Mouse (Mus musculus) cerebellum, adult 8-10 months (tissue): Measurements from ENCODE around the gene Gmds.

Experiments used
- DNase-seq: peaks from one replicate; pipeline ENCODE4 v3.0.0; 2022

Gmds gene

DNA sequence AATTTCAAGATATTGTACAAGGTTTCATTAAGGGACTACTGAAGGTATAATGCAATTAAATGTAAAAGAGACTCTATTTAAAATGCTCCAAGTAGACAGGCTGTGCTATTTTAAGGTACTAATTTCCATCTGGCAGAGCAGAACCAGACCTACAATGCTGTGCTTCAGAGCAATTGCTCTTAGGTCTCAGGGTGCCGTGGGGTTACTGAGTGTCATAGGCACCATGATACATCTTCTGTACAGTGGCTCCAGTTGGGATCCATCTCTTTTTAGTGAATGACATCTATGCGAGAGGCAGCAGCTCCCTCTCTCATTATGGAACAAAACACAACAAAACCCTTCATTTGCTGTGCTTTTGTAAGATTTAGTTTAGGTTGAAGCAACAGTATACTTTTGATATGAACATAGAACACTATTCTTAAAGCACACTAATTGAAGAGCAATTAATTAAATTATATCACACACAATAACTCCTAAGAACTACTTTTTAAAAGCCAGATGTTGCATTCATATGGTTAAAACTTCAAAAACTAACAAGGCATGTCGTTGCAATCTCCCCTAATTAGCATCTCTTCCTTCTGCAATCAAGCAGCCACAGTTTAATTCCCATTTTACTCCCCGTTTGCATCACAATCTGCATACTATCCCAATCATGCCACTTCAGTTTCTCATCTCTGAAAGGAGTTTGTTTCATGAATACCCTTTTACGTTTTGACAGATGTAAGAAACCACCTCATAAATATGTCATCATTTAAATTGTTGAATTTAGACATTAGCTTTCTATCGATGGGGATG is 317.9 kb downstream of the Gmds start:
- no peak for DNase-seq

DNA sequence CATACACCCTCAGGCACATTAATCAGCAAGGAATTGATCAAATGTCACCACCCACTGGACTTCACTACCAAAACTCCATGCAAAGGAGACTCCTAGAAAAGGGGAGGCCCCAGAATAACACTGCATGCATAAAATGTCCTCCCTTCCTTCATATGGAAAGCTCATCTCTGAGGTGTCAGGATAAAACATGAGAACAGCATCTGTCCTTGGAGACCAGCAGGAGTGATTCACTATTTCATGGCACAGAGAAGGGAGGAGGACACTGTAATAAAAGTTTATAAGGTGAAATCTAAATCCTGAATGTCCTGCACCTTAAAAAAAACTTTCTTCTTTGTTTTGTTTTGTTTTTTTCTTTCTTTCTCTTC is 319.3 kb downstream of the Gmds start:
- no peak for DNase-seq

DNA sequence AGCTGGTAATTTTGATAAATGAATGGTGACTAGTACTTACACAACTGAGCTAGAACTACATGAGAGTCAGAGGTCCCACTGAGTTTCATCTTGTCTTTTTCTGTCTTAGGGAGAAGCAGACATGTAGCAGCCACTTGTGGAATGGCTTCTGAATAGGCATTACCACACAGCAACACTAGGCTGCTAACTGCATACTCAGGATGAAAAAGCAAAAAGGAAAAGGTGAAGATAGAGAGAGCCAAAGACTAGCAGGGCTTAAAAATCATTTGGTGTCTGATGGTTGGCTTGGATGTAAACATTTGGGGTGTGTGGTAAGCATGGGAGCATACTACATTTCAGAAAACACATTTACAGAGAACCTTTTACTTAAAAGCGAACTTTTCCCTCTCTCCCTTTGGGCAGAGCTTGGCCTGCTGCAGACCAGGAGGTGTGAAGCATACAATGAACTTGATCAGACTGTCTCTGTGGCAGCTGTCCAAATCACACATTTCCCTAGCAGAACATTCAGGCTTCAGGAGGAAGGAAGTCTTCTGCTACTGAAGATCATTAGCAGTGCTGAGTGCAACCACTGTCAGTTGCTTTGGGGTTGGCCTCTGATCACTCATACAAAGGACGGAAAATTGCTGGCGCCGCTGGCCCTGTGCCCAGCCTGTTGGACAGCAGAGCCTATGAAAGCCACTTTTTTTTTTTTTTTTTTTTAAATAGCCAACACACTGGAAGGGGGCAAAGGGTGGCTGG is 319.9 kb downstream of the Gmds start:
- DNase-seq: peak; percentile 12

DNA sequence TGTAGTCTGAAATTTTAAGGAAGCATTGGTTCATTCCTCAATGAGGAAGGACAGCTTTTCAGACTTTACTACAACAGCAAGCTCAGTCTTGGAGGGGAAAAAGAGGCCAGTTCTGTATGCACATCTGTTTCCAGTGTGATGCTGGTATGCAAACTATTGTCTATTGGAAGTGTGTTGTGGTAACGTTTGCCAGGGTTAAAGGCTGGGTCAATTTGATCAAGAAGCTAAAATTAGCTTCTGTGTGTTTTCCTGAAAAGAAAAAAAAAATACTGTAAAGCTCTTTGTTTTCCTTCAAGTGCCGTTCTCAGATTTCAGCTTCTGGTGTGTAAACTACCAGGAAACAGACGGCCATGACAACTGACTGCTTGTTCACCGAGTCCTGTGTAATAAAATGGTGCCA is 329.7 kb downstream of the Gmds start:
- DNase-seq: no peak

DNA sequence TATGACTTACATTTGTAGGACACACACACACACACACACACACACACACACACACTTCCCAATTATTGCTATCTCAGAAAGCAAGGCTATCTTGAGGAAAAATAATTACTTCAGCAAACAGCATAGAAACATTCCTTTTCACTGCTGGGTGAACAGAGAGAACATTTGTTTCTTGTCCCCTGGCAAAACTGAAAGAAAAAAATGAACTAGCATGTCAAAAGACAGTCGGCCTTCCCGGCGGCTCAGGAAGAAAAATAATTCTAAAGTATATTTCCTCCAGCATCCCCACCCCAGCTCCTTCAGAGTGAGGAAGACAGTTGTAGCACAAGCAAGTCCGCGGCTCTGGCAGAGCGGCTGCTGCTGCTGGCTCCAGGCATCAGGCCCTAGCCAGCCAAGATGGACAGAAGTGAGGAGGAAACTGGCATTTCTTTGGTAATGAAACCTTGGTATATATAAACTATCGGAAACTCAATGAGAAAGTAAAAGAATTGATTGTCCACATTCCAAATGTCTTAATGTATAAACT is 330.4 kb downstream of the Gmds start:
- no peak for DNase-seq

DNA sequence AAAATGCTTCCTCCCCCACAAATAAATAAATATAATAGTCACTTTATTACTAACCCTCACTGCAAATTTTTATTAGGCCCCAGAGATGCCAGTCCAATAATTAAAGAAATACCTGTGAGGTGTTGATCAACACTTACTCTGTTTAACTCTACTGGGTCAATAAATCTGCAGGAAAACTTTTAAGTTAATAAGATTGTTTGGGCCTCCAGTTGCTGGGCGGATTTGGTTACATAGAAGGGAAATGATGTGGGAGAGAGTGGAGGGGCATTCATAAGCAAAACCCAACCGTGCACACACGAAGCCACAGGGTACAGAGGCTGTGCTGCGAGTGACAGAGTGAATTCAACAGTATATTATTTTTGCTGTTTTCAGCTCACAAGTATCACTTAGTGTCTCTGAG is 345.1 kb downstream of the Gmds start:
- DNase-seq: no peak

DNA sequence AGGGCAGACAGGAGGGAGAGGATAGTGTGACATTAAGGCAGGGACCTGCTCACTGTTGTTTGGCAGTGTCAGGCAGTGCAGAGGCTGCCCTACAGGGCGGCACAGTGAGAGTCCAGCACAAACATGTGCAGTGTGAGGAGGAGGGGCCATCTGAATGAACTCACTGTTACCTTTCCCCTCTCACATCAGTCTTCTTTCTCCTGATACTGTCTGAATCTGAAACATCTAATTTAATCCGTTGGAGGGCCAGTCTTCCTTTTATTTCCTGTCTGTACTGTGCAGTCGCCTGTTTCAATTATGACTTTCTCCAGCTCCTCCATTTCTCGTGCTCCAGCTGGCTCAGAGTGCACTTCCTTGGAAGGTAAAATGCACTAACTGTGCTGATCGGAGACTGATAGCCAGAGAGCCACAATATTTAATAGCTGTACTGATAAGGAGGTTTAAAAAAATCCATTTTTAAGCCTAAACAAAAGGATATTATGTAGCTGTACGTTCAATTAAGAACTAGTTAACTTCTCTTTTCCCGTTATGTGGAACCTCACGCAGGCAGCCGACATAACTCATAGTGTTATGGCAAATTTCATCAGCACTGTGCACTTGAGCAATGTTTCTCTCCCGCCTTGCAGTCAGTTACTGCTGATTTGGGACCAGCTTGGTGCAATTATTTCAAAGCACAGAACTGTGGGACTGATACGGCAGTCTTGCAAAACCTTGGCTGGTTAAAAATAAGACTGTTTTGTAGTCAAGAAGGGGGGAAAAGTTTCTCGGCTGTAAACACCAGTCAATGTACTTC is 345.9 kb downstream of the Gmds start:
- DNase-seq: no peak

DNA sequence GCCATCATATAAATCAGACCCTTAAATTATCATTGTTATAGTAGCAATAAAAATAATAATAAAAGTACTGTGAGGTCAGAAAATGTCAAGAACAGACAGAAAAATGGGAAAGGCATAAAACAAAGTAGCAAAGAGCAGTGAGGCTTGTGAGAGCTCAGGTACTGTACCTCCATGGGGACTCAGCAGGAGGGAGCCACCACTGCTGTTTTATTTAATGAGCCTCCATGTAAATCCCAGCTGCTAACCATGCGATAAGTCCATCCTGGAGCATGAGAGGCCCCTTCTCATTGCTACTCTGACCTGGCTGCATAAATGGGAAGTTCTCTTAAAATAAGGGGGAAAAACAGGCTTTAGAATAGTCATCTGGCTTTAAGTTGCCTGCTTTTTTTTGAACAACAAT is 357.3 kb downstream of the Gmds start:
- no peak for DNase-seq

DNA sequence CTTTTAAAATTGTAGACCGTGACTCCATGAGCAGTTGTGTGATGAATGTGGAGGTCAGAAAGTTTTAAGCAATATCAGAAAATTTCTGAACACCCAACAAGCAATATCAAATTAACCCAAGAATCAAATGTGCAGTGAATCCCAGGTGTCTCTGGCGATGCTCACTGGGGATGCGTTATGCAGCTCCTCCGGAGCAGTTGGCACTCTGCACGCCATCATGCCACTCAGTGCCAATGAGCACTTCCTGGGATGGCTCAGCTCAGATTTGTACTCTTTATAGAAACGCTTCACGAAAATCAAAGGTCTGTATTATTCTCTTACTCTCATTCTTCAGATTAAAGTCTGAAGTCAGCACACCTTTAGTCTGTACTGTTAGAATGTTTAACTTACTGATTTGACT is 360.4 kb downstream of the Gmds start:
- DNase-seq: peak; percentile 4

DNA sequence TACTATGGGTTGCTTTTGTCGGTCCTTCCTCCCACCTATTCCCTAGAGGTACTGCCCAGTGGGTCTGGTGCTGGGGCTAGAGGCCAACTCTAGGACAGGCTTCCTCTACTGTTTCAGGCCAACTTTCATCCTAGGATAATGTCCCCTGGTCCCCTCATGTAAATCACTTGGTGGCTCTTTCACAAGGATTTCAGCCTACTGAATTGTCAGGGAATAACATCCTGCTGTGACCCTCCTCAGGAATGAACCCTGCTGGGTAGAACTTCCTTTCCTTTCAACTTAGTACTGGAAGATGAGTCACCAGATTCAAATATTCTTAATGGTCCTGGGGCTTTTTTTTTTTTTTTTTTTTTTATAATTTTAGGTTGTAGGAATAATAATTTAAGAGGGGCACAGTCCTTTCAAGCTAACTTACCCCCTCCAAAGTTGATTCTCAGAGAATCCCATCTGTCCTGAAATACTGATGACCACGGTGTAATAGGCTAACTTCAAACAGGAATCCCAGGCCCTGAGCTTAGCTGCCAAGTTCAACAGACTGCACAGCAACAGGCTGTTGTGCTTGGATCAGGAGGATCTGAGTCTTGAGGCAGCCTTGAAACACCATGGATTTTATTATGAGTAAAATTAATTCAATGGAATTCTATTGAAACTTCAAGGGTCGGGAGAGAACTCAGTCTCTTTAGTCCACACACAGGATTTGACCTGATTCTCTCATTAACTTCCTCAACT is 363.6 kb downstream of the Gmds start:
- DNase-seq: no peak

DNA sequence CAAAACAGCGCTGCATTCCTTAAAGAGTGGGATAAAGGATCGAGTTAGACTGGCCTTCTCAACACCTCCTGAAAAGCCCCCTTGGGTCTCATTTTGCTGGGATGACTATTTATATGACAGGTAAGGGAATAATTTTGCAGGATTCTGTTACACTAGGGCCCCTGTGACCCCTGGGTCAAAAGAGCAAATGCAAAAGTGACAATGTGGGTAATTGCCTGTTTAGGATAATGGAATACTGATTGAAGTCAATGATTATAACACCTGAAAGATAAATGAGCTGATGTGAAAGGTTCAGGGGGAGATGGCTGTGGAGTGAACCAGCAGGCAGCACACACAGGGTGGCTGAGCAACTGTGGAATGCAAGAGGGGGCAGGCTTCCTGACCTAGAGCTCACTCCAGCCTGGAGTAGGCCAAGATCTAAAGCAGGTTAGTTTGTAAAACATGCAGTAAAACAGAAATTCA is 367.5 kb downstream of the Gmds start:
- DNase-seq: no peak

DNA sequence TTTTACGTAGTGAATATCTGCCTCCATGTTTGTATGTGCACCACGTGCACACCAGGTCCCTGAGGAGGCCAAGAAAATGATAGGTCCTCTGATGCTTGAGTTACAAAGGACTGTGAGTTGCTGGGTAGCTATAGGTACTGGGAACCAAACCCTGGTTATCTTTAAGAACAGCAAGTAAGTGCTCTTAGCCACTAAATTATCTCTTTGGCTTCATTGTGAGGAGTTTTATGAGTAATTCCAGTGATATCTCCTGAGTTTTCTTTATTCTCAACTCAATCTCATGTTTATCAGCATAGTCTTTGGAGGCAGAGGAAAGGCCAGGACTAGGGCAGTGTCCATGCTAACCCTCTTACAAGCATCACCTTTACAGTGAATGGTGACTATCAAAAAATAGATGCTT is 370.3 kb downstream of the Gmds start:
- no peak for DNase-seq

DNA sequence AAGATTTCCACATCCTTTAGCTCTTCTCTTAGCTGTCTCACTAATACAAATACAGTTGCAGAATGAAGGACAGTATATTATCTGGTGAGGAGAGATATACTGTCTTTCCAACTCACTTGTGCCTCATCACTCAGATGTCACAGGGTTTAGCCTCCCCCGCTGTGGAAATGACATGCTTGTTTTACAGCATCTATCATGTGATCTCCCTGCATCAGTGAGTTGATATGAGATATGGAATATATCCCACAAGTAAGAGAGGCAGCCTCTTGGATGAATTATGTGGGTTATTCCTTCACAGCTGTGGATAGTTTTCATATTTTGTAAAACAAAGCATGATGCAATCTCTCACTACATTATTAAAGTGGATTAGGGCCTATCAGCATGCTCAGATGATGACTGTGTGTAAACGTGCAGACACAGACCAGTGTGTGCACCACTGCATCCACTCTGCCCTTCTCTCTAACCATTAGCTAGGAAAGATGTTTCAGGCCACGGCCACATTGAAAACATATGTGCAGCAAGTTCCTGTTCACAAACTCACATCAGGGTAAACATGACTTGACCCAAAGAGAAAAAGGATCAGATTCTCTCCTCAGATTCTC is 371.5 kb downstream of the Gmds start:
- no peak for DNase-seq

DNA sequence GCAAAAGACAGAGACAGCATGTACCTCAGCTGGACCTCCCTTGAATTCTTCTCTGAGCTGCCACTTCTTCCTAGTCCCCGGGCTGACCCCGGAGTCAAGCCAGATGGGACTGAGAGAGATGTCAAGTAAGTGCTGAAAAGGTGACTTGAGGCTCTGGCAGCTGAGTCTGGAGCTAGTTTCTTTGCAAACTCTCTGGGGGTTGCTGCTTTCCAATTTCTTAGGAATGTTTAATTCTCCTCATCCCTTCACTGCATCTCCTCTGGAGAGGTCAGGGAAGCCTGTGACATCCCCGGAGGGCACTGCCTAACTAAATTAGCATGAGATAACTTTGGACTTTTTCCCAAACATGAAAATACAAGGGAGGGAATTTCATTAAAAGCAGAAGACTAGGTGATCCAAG is 378.0 kb downstream of the Gmds start:
- no peak for DNase-seq

DNA sequence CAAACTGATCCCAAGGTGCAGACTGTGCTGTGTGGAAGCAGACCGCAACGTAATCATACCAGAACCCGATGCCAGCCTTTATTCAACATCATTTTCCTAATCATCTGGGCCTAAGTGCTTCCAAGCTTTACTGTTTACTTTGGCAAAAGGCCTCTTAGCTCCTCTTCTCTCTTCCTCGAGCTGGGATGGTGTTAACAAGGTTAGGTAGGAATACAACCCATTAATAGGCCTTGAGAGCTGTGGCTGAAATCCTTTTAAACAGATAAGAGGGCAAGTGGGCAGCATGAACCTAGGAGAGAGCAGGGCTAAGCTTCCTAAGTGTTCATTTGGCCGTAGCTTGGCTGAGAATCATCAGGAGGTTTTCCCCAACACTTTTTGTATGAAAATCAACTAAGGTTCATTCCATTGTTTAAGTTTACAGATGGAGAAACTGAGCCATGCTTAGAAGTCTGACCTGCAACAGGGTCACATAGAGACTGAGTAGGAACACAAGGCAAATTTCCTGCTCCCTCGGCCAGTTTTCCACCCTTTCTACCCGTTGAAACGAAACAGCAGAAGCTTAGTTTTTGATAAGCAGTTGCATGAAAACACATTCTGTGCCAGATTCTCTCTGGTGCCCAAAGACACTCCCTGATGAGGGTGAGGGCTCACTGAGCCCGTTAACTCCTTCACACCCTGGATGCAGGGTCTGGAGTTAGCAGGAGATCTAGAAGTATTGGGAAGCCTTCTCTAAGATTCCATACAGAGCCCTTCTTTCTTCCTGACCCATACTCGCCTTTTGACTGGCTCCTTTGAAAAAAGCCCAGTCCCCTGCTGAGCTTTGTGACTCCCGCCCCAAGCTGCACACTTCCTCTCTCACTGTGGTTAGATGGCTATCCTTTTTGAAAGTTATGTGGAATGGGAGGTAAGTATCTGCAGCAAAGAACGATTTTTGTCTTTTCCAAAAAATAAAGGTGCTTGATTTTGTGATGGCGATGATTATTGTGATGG is 379.9 kb downstream of the Gmds start:
- no peak for DNase-seq

DNA sequence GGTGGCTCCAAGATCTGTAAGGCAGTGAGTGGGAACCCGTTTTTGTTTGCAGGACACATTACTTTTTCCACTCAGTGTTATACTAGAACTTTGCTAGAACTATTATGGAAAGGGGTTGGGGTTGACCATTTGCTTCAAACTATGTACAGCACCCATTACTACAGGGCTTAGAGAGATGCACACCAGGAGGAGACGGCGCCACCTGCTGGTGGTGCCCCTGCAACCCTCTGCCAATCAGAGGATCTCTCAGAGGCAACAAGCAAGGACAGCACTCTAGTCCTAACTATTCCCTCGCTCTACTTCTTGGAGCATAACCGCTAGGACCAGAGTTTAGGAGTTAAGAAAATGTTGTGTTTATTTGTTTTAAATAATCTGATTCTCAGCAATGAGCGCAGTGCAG is 382.0 kb downstream of the Gmds start:
- DNase-seq: no peak

DNA sequence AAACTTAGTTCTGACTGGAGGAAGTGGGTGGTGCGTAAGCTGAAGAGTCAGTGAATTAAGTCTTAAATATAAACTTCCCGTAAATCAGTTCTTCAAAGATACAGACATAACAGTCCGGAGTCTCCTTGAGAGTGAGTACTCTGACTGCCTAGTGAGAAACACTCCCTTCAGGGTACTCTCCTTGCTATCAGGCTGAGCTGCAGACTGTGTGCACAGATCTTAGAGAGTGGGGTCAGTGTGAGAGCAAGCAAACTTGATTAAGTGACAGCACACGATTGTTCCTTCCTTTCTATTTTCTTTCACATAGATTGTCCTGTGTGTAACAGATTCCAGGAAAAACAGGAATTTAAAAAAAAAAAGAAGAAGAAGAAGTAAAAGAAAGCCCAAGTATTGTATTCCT is 382.4 kb downstream of the Gmds start:
- DNase-seq: no peak

DNA sequence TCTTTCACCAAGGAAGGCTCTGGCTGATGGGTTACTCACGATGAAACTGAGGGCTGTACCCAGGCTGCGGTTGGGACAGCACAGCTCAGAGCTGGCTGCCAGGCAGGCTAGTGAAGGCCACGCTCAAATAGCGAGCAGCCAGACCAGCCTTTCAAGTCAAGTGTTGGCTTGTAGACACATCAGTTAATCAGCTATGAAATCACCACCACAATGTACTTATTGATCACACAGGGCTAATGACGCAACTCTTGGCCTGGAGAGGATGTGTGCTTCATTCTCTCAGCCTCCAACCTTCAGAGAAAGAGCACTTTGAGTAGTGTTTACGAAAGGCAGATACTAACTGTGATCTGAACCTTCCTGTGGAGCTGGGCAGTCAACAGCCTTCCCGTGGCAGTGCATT is 383.4 kb downstream of the Gmds start:
- DNase-seq: no peak

DNA sequence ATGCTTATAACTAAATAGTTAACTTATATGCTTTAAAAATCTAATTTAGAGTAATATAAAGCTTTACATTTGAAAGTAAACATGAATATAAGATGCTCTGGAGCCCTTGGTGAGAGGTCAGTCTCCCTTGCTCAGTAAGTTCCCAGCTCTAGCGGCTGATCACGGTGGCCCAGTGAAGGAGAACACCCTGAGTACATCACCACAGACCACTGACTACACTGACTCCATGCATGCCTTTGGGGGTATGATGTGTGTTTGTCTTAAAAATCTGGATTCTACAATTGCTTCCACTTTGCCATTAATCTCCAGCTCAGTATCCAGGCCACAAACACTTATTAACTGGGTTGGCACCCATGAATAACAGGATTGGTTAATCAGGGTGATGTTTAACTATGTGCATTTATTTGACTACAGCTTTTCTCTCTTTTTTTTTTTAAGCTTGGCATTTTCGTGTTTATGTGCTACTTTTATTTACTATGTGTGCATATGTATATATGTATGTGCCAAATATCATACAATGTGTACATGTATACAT is 393.8 kb downstream of the Gmds start:
- no peak for DNase-seq

DNA sequence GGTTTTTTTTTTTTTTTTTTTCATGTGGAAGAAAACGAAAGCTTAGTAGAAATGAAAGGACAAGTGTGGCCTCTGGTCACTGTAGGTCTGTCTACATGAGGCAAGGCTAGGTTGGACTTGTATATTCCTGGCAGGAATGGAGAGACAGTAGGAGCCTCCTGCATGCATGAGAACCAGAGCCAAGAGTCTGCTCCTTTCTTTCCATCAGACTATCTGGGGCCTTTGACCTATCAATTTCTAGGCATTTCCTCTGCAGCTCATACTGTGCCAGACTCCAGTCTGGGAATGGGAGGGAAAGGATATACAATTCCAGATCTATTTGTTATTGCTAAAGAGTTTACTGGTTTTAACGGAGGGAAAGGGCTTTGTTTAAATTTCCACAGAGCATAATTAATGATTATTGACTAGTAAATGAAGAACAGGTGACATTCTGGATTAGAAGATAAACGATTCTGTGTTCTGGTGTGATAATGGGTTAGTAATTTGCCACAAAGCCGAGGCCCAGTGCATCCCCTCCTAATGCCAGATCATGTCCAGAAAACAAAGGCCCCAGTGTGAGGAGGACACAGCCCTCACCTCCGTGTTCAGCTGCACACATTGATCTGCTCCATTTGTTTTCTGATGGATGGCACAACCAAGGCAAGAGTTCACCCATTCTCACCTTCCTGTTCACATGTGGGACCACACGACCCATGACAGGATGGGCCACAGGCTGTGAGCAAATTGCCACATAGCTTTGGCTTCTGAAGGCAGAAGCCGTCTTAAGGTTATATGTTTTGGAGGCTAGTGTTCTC is 394.9 kb downstream of the Gmds start:
- no peak for DNase-seq
